17 mouse cellular contexts compared by ENCODE assay signal in genomic region chr5:136820911-136821310, GRCm38 (mm10).
"Had no signal": no experiment of that assay in that cellular context is flagged by ENCODE, and none has a peak within 500 bp of the region (broad histone marks: within the 10 kb centered on the region; RNA-seq: fewer than 3 reads in every experiment).

No protein-coding gene starts in this region.

- H3K4me3 ChIP-seq: intestine, embryonic 15.5 days; limb, embryonic 13.5 days; liver, embryonic 13.5 days; midbrain, embryonic 15.5 days; myocyte; neural tube, embryonic 13.5 days; stomach, embryonic 15.5 days had no signal

- H3K4me1 ChIP-seq: intestine, embryonic 15.5 days; liver, embryonic 13.5 days; midbrain, embryonic 15.5 days; neural tube, embryonic 13.5 days; stomach, embryonic 15.5 days had no signal

- ATAC-seq: intestine, embryonic 15.5 days; midbrain, embryonic 15.5 days had no signal

- H3K27ac ChIP-seq: intestine, embryonic 15.5 days; limb, embryonic 13.5 days; liver, embryonic 13.5 days; macrophage; midbrain, embryonic 15.5 days; neural tube, embryonic 13.5 days; stomach, embryonic 15.5 days had no signal

- DNase-seq: kidney, adult 11 months; kidney, adult 9 months; kidney, postnatal 25 days; left cerebral cortex, postnatal 4 days; liver, embryonic 13.5 days; lung, adult 2 months; retina, postnatal 1 day; right cerebral cortex, postnatal 25 days; spleen, adult 18-20 months; thymus, postnatal 25 days had no signal

- H3K4me2 ChIP-seq: intestine, embryonic 15.5 days; limb, embryonic 13.5 days; liver, embryonic 13.5 days; midbrain, embryonic 15.5 days; neural tube, embryonic 13.5 days; stomach, embryonic 15.5 days had no signal

- H3K9me3 ChIP-seq: intestine, embryonic 15.5 days; liver, embryonic 13.5 days; midbrain, embryonic 15.5 days; stomach, embryonic 15.5 days had no signal

- H3K36me3 ChIP-seq: intestine, embryonic 15.5 days; liver, embryonic 13.5 days; midbrain, embryonic 15.5 days; neural tube, embryonic 13.5 days; stomach, embryonic 15.5 days had no signal

- H3K9ac ChIP-seq: intestine, embryonic 15.5 days; limb, embryonic 13.5 days; liver, embryonic 13.5 days; midbrain, embryonic 15.5 days; neural tube, embryonic 13.5 days; stomach, embryonic 15.5 days had no signal

- H3K27me3 ChIP-seq: intestine, embryonic 15.5 days; limb, embryonic 13.5 days; liver, embryonic 13.5 days; midbrain, embryonic 15.5 days; neural tube, embryonic 13.5 days; stomach, embryonic 15.5 days had no signal
